Mouse (Mus musculus) neural tube, embryonic 11.5 days (tissue): Measurements from ENCODE around the gene Trim16. TPM values are rescaled to one million over a fixed set of nuclear protein-coding genes. Genes with fewer than 3 reads are reported as not detected.

Experiments
- ATAC-seq: fragments of 200-750 bp; cut with Nextera tagmentation; 2 replicates; pipeline ENCODE4 v1.8.0; 2017; ENCODE audit warnings: moderate number of reproducible peaks, mild to moderate bottlenecking, moderate TSS enrichment, moderate library complexity; ENCODE audit not compliant: insufficient read depth, low FRiP score, low TSS enrichment
- DNase-seq: peaks from one replicate; pipeline ENCODE4 v3.0.0-alpha.2; 2015; ENCODE audit warnings: low spot score
- H3K27ac ChIP-seq: fragments of 300-500 bp; sonication (generic); 2 replicates; pipeline ENCODE4 v1.5.1; 2014; ENCODE audit warnings: low read depth, mild to moderate bottlenecking, low read length
- H3K27me3 ChIP-seq: fragments of 300-500 bp; sonication (generic); 2 replicates; pipeline ENCODE4 v1.6.1; 2014; ENCODE audit warnings: mild to moderate bottlenecking, low read length, mixed read lengths; ENCODE audit not compliant: control insufficient read depth, insufficient read depth
- H3K36me3 ChIP-seq: fragments of 300-500 bp; sonication (generic); 2 replicates; pipeline ENCODE4 v1.6.1; 2014; ENCODE audit warnings: mild to moderate bottlenecking, low read length, moderate library complexity, mixed read lengths; ENCODE audit not compliant: control insufficient read depth, insufficient read depth
- H3K4me1 ChIP-seq: fragments of 300-500 bp; sonication (generic); 2 replicates; pipeline ENCODE4 v1.6.1; 2014; ENCODE audit warnings: low read length, mixed read lengths; ENCODE audit not compliant: control insufficient read depth, insufficient read depth
- H3K4me2 ChIP-seq: fragments of 300-500 bp; sonication (generic); 2 replicates; pipeline ENCODE4 v1.6.1; 2014; ENCODE audit warnings: low read depth, mild to moderate bottlenecking, moderate library complexity
- H3K4me3 ChIP-seq: fragments of 300-500 bp; sonication (generic); 2 replicates; pipeline ENCODE4 v1.5.1; 2014; ENCODE audit warnings: low read depth, low read length
- H3K9ac ChIP-seq: fragments of 300-500 bp; sonication (generic); 2 replicates; pipeline ENCODE4 v1.6.1; 2014; ENCODE audit warnings: mild to moderate bottlenecking, low read length
- H3K9me3 ChIP-seq: fragments of 300-500 bp; sonication (generic); 2 replicates; pipeline ENCODE4 v1.6.1; 2016; ENCODE audit warnings: low read length; ENCODE audit not compliant: control insufficient read depth
- WGBS: fragments of 180-500 bp; shearing (Covaris S2); extraction: QIAGEN DNeasy Blood & Tissue Kit; methylation state at CpG from one replicate; pipeline ENCODE4 v1.1.7; 2014; 5-methylcytosine and 5-hydroxymethylcytosine counted together
- polyA plus RNA-seq: library from polyadenylated mRNA; unstranded; fragments of >200 nt; fragmentation: Nextera tagmentation; extraction: Ambion mirVana; gene quantifications from 2 replicates; pipeline ENCODE4 v1.2.1, GENCODE M21; 2014

The Trim16 gene
- polyA plus RNA-seq, 1 experiment from 2014 or later = 9.5 TPM

- Histone ChIP-seq H3K4me3 (no peak overlapping the region), H3K9me3 (no peaks in the 10 kb centered on the region), H3K27ac (no peak overlapping the region), H3K27me3 (no peaks in the 10 kb centered on the region), H3K9ac (no peak overlapping the region), H3K4me2 (no peak overlapping the region), H3K4me1 (no peaks in the 10 kb centered on the region), H3K36me3 (no peaks in the 10 kb centered on the region)
- 77% methylated on average over 9 of the region's 9 CpGs for WGBS
- no peak for ATAC-seq
- DNase-seq = no peak
Measured at GRCm38 (mm10) chr11:62873479-62873878, 53.4 kb downstream of the Trim16 start.

GRCm38 (mm10) chr11:62875696-62876095 lies 55.7 kb downstream of the Trim16 start:
- no peak overlapping the region for H3K27ac ChIP-seq
- H3K4me2 ChIP-seq = no peak overlapping the region
- H3K36me3 ChIP-seq = no peaks in the 10 kb centered on the region
- no peaks in the 10 kb centered on the region for H3K4me1 ChIP-seq
- H3K27me3 ChIP-seq = no peaks in the 10 kb centered on the region
- H3K9ac ChIP-seq = no peak overlapping the region
- DNase-seq (no peak), ATAC-seq (no peak)
- WGBS = 80% methylated on average over 1 of the region's 1 CpGs
- H3K4me3 ChIP-seq = no peak overlapping the region
- H3K9me3 ChIP-seq = no peaks in the 10 kb centered on the region

- no peaks in the 10 kb centered on the region for H3K9me3 ChIP-seq
- no peaks in the 10 kb centered on the region for H3K36me3 ChIP-seq
- no peaks in the 10 kb centered on the region for H3K27me3 ChIP-seq
- WGBS = 87% methylated on average over 4 of the region's 4 CpGs
- no peak overlapping the region for H3K9ac ChIP-seq
- no peak overlapping the region for H3K27ac ChIP-seq
- DNase-seq (no peak), ATAC-seq (no peak)
- H3K4me2 ChIP-seq = no peak overlapping the region
- H3K4me3 ChIP-seq = no peak overlapping the region
- H3K4me1 ChIP-seq = no peaks in the 10 kb centered on the region
Measured at GRCm38 (mm10) chr11:62876445-62876844, 56.4 kb downstream of the Trim16 start.

- 98% methylated on average over 1 of the region's 1 CpGs for WGBS
- Histone ChIP-seq H3K4me1 (no peaks in the 10 kb centered on the region), H3K36me3 (no peaks in the 10 kb centered on the region), H3K4me2 (no peak overlapping the region), H3K27me3 (no peaks in the 10 kb centered on the region), H3K4me3 (no peak overlapping the region), H3K27ac (no peak overlapping the region), H3K9ac (no peak overlapping the region), H3K9me3 (no peaks in the 10 kb centered on the region)
- ATAC-seq (no peak), DNase-seq (no peak)
Measured at GRCm38 (mm10) chr11:62877391-62877790, 57.4 kb downstream of the Trim16 start.

- ATAC-seq = peak; percentile 25; the same call in 1 of the 2 replicates
- Histone ChIP-seq H3K27me3 (no peaks in the 10 kb centered on the region), H3K27ac (no peak overlapping the region), H3K4me2 (peak overlapping the region; percentile 35), H3K9me3 (no peaks in the 10 kb centered on the region), H3K9ac (no peak overlapping the region), H3K4me3 (peak overlapping the region; percentile 73), H3K36me3 (no peaks in the 10 kb centered on the region), H3K4me1 (no peaks in the 10 kb centered on the region)
- WGBS = 31% methylated on average over 9 of the region's 9 CpGs
- no peak for DNase-seq
Measured at GRCm38 (mm10) chr11:62878728-62879127, 58.7 kb downstream of the Trim16 start.

- Histone ChIP-seq H3K4me1 (no peaks in the 10 kb centered on the region), H3K27ac (peak within 1 kb of the TSS; percentile 76), H3K4me3 (peak within 1 kb of the TSS; percentile 73), H3K9me3 (no peaks in the 10 kb centered on the region), H3K9ac (peak within 1 kb of the TSS; percentile 64), H3K36me3 (no peaks in the 10 kb centered on the region), H3K27me3 (no peaks in the 10 kb centered on the region), H3K4me2 (peak within 1 kb of the TSS; percentile 73)
- ATAC-seq (peak; percentile 97), DNase-seq (peak; percentile 99)
- WGBS = 2% methylated on average over 54 of the region's 55 CpGs
Measured at GRCm38 (mm10) chr11:62879220-62880048, 59.4 kb downstream of the Trim16 start, which contains the start of gene Tvp23b. Gene Tvp23b, plus strand, starts transcription at chr11:62879455.

- H3K9ac ChIP-seq = no peak overlapping the region
- H3K4me1 ChIP-seq = no peaks in the 10 kb centered on the region
- WGBS = 96% methylated on average over 8 of the region's 8 CpGs
- H3K9me3 ChIP-seq = no peaks in the 10 kb centered on the region
- H3K36me3 ChIP-seq = no peaks in the 10 kb centered on the region
- H3K27ac ChIP-seq = no peak overlapping the region
- H3K4me2 ChIP-seq = no peak overlapping the region
- ATAC-seq = no peak
- H3K4me3 ChIP-seq = no peak overlapping the region
- no peaks in the 10 kb centered on the region for H3K27me3 ChIP-seq
- no peak for DNase-seq
Measured at GRCm38 (mm10) chr11:62883407-62883806, 63.4 kb downstream of the Trim16 start.

GRCm38 (mm10) chr11:62885323-62885722 lies 65.3 kb downstream of the Trim16 start:
- no peaks in the 10 kb centered on the region for H3K36me3 ChIP-seq
- DNase-seq = peak; percentile 6
- ATAC-seq = no peak

GRCm38 (mm10) chr11:62890796-62891195 lies 70.8 kb downstream of the Trim16 start:
- H3K4me1 ChIP-seq = no peaks in the 10 kb centered on the region
- no peaks in the 10 kb centered on the region for H3K27me3 ChIP-seq
- H3K9me3 ChIP-seq = no peaks in the 10 kb centered on the region
- 89% methylated on average over 4 of the region's 4 CpGs for WGBS
- H3K27ac ChIP-seq = no peak overlapping the region
- no peak for ATAC-seq
- H3K9ac ChIP-seq = no peak overlapping the region
- no peaks in the 10 kb centered on the region; the same call in 1 of the 2 replicates for H3K36me3 ChIP-seq
- DNase-seq = no peak
- no peak overlapping the region for H3K4me3 ChIP-seq
- H3K4me2 ChIP-seq = no peak overlapping the region

More at GRCm38 (mm10) chr11:62885323-62885722, 65.3 kb downstream of the Trim16 start:
- no peaks in the 10 kb centered on the region for H3K4me1 ChIP-seq
- WGBS = 70% methylated on average over 5 of the region's 5 CpGs
- no peak overlapping the region for H3K27ac ChIP-seq
- H3K4me3 ChIP-seq = no peak overlapping the region
- H3K27me3 ChIP-seq = no peaks in the 10 kb centered on the region
- H3K4me2 ChIP-seq = no peak overlapping the region
- no peaks in the 10 kb centered on the region for H3K9me3 ChIP-seq
- no peak overlapping the region for H3K9ac ChIP-seq
